Mouse (Mus musculus) 3T3-L1 (cell line): ENCODE results near the gene Dock4.
A peak's percentile ranks its signal among the peaks of the same experiment; 100 is the strongest.

Source experiments
- DNase-seq: peaks from one replicate; pipeline ENCODE4 v3.0.0-alpha.2; 2015; ENCODE audit warnings: low read depth, low spot score

Dock4 gene

DNA sequence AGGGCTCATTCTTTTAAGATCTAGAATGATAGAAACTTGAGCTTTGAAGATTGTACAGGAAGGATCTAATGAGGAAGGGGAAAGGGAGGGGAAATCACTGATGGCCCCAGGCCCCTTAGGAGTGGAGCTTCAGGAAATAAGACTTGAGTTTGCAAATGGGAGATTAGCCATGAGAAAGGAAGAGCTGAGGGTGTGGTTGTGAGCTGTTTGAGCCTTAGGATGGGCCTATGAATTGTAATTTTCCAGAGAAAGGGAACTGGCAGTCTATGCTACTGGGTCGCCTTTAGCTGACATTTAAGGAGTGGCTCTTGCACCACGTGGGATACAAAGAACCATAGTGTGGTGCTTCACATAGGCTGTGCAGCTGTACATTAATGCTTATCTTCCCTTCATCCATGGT is 208.6 kb downstream of the Dock4 start:
- DNase-seq: no peak

DNA sequence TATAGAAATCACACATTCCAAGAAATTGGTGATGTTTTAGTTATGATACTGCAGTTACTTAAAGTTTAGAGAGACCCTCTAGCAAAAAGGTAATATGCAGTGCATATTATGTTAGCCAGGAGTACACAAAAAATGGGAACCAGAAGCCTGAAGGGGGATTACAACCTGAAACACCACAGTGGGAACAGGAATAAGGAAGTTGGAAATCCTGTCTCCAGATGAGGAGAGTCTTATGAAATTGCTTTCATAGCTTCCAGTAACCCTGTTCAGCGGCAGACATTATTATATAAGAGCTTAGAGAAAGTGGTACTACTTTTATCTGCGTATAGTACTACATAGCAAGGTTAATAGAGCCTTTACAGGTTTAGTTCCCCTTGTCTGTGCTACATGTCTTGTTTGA is 210.1 kb downstream of the Dock4 start:
- no peak for DNase-seq

DNA sequence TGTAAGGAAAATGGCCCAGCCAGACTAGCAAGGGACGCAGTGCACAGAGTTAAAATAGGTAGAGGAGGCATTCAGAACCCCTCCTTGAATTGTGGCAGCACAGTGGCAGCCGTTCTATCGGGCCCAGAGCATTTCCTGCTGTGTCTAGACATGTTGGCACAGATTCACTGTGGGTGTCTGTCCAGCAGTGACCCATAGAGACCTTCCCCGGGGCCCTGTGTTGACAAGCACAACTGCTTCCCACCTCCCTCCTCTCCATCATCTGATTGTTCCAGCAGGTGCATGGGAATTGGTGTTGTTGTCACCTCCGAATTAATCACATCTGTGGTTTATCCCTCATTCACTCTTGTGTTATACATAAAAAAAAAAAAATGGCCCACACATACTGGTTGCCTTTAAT is 210.7 kb downstream of the Dock4 start:
- DNase-seq: no peak

DNA sequence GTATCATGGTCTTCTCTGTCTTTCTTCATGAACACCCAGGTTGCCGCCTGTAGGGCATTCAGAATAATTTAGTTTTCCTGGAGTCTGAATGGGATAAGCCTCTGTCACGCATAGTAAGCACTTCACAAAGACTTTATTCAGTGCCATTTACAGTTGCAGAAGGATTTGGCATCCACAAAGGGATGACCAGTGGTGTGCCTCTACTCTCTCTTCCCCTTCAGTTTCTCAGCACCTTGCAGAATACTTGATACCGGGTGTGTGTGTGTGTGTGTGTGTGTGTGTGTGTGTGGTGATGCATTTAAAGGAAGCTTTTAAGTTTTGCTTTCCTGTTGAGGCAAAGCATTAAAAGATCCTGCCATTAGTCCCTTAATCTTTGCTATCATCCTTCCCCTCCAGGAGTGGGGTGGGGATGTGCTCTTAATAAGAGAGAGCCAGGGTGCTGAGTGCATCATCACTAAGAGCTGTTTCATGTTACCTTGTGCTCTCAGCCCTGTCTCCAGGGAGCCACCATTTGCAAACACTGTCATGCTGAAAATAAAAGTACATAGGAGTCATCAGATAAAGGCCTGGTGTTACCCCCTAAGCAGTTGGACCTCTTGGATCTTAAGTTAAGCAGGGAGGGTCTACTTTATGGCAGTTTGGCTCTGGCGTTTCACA is 211.6 kb downstream of the Dock4 start:
- DNase-seq: no peak

DNA sequence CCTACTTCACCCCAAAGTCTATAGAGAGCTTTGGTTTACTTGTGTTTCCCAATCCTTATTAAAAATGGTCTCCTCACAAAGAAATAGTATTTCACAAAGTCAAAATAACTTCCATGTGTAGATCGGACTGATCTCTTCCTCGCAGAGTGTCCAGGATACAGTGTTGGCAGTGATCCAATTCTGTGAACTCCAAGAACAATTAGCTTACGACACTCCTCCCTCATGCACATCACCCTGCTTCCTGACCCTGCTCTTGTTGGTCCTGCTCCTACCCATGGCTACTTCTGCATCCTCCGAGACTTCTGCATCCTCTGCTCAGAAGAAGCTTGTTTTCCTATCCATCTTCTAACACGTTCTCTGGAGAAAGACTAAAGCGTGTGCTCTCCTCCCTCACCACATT is 213.9 kb downstream of the Dock4 start:
- no peak for DNase-seq

DNA sequence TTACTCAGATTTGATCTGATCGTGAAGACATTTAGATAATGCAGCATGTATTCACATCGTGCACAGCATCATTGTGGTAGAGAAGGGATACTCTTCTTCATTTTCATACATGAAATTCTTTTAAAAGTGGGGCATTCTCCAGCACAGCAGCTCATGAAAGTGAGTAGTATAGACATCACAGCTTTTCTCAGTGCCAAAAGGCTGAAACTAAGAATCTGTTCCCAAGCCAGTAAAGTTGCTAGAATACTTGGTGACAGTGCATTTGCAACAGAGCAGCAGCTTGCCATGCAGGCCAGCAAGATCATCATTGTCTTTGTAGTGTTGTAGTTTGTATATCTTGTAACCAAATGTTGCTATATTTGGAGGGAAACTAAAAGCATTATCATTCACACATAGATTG is 223.7 kb downstream of the Dock4 start:
- DNase-seq: no peak

DNA sequence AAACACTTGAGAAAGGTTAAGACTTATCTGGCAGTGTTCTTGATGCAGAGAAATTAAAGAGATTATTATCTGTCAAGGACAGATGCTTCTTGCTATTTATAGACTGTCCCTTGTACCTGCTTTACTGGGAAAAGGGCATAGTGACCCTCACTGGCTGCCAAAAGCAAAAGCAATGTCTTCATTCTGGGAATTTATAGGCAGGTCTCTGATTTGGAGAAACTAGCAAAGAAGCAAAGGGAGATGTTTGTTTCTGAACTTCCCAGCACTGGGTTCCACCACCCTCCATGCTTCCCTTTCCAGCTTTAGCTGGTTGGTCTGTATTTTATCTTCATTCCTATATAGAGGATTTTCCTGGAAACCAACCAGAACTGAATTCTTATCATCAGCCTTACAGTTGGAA is 225.0 kb downstream of the Dock4 start:
- no peak for DNase-seq

DNA sequence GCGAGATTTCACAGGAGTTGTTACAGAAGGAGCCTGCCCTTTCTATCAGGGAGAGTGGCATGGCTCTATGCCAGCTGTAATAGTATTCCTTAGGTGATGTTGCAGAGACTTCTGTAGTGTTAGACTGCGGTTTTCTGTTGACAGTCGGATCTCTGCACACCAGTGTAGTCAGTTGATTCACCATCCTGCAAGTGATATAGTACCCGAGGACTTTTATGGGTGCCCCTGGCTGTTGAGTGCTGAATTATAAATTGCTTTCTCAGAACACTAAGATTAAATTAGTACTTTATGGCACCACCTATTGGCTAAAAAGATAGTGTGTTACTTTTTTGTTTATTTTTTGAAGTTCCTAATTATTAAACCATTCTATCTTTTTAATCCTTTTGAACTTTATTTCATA is 234.0 kb downstream of the Dock4 start:
- peak; percentile 31 for DNase-seq

DNA sequence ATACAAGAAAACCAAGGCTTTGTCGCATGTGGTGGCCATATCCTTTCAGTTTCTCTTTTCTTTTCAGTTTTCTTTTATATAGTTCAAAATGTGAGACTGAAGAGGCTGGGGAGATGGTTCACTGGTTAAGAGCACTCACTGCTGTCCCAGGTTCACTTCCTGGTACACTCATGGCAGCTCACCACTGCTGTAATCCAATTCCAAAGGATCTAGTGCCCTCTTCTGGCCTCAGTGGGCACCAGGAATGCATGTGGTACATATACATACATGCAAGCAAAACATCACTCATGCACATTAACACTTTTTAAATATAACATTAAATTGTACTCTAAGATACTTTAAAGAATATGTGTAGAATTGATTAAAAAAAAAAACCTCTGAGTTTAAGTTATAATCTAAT is 234.8 kb downstream of the Dock4 start:
- peak; percentile 75 for DNase-seq

DNA sequence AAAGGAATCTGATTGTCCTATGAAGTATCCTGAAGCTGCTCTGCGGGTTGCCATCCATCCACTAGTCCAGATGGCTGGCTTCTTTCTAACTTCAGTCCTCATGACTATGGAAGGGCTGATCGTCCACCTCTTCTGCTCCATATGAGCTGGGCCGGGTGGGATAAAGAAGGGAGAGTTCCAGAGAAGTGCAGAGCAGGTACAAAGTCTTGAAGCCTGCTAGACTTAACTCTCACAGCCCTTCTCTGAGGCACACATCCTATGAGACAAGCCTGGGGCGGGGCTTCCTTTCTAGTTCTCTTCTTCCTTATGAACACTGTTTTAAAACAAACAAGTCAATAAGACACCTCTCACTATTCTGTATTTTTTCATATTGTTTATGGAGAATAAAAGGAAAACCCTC is 245.7 kb downstream of the Dock4 start:
- no peak for DNase-seq

DNA sequence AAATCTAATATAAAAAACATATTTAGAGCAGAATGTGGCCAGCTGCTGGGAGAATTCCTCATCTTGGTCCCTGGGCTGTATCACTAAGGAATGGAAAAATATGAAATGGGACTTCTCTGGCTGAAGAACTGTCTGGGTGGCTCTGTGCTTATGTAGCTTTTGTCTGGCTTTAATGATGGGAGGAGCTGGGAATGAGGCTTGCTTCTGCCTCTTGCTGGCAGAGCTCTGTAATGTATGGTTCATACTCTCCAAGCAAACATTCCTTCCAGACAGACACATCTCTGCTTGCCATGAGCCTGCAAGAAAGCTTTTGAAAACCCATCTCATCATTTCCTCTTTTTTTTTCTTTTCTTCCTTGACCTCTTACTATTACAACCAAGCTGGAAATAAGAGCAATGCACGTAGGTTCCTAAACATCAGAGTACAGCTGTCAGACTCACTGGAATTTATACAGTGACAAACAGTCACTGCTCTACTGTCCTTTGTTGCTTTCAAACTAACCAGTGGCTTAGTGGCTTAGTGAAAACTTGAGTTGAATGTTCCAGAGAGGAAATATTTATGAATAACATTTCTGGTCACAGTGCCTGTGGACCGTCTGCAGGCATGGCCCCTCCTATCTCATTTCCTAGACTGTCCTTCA is 248.4 kb downstream of the Dock4 start:
- peak; percentile 5 for DNase-seq

DNA sequence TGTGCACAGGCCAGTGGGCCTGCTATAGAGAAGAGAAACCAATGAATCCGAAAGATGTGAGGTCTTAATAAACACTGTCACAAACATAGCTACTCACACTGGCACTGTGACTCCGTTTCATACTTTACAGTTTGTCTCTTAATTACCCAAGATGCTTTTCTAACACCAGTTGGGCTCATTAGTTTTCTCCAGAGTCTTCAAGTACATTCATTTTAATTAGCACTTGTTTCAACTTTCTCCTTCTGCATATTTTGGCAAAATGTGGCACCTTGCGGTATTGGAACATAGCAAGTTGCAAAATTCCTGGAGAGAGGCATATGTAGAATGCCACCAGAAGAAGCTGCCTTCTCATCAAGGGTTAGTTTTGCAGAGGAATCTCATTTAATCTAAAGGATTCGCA is 252.6 kb downstream of the Dock4 start:
- no peak for DNase-seq

DNA sequence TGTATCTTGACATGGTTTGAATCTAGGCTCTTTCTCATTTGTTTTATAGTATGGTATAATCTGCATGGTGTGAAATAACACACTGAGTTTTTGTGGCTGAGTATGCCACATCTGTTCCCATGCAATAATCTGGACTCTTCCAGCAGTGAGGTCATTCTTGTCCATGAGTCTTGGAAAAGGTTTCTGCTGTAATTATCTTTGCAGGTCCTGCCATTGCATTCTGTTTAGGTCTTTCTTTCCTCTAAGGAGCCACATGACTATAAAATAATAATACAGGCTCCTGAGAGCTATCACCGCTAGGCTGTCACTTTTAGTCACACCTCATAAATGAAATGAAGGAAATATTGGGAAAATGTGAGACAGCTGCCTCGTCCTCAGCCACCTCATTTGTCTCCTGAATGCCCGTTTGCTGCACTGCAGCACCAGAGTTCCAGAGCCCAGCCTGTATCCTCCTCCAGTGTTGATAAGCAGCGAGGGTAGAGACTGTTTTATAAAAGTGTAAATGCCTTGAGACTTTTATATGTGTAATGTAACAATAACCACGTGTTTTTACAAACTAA is 256.6 kb downstream of the Dock4 start:
- no peak for DNase-seq

DNA sequence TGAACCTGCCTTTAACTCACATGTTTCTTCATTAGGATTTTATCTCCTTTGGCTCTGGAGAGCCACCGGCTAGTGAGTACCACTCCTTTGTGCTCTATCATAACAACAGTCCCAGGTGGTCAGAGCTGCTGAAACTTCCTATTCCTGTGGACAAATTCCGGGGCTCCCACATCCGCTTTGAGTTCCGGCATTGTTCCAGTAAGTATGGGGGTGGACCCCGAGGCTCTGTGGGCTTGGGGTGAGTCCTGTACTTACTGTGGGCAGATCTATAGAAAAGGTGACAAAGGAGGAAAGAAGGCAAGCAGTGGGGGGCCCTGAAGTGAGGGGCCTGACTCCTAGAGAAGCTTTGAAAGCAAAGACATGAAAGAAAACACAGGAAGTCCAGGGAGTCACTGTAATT is 258.5 kb downstream of the Dock4 start:
- no peak for DNase-seq

DNA sequence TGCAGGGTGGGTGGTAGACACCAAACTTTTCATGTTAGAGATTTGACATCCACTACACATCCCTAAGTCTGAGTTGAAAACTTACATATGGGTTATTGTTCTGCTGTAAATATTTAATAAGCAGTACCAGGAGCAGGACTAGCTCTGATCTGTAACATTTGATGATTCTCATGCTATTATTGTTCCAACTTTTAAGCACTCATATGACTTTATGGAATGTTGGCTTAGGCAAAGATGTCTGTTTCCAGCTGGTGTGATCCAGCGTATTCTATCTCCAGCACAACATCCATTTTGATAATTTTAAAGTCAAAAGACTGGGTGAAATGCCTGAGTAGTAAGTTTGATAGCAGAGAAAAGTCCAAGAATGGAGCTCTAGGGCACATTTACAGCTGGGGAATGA is 261.4 kb downstream of the Dock4 start:
- no peak for DNase-seq

DNA sequence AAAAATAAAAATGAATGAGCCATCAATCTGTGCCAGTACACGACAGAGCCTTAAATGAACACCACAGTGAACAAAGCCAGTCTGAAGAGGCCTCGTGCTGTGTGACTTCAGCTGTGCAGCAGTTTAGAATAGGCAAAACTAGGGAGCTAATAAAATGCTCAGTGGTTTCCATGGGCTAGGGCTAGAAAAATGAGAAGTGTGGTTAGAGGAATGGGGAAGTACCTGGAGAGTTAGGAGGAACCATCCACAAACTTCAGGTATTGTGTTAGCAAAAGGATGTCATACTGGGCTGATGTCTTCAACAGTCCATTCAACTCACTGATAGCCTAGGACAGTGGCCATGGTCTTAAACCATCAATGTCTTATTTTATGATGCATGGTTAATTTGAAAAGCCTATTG is 263.3 kb downstream of the Dock4 start:
- no peak for DNase-seq

DNA sequence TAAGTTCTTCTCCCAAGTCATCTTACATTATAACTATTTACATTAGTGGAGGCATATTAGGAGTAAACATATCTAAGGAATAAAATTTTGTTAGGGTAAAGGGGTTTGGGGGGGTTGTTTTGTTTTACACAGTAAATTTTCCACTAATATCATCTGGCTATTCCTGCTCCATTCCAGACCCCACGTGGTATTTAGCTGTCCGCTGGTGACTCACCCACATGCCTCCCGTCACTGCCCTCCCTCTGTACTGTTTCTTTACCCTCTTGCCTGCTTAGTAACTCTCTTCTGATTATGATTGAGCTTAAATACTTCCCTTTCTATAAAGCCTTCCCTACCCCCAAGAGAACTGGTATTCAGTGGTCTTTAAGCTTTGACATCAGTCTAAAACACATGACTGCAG is 266.5 kb downstream of the Dock4 start:
- DNase-seq: peak; percentile 84

DNA sequence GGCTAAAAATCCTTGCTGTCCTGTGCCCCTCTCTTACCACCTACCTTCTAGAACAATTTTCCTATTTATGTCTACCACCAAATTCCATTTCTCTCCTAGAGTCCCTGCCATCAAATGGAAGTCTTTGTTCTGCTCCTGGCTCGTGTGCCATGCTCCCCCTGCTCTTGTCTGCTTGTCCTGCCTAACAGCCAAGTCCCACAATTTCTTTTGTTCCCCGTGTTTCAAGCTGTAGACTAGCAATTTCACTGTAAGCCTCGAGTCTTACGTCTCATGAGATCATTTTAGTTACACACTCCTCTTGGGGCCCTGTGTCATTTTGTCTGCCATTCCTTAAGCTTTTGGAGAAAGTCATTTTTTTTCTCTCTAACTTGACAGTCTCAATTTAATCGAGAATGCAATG is 268.5 kb downstream of the Dock4 start:
- no peak for DNase-seq

DNA sequence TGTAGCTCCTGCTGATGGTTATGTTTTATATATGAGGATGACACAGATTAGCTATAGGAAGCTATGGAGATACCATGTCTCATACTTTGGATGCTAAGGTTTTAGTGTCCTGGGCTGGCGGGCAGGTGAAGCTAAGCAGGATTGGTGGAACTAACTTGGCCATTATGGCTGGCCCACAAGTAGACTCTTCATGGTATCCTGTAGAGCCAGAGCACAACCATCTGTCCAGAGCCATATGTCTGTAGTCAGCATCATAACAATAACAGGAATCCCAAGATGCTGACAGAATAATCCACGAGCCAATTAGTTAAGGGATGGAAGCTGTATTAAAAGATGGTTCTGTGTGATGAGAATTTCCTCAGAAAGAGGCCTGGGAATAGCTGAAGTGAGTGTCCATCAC is 269.4 kb downstream of the Dock4 start:
- no peak for DNase-seq

DNA sequence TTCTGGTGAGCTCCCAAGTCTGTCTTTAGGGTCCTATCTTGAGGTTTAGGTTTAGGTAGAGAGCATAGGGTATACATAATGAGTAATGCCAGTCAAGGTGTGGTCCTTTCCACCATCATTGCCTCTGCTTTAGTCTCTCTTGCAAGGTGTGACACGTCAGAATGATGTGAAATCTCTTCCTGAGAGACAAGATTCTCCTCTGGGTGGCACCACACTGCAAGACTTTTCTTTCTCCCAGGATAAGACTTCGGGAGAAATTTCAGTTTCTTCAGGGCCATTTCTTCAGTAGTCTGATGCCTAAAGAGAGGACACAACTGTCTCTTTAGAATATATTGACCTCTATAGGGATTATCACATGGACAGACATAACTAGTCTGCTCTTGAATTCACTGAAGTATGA is 282.6 kb downstream of the Dock4 start:
- no peak for DNase-seq

DNA sequence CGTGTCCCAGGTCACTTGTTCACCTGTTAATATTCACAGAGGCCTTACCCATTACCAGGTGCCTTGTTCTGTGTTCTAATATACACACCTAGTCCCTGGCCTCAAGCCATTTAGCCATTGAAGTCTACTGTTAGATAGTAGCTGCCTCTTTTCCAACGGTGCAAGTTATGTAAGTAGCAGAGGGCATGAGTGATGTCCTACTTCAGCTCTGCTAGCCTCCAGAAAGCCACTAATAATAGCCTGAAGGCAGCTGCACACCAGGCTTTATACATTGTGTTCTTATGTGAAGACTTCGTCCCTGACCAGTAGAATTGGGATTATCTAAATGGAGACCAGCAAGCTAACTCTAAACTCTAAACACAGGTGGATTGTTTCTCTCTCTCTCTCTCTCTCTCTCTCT is 285.0 kb downstream of the Dock4 start:
- no peak for DNase-seq

DNA sequence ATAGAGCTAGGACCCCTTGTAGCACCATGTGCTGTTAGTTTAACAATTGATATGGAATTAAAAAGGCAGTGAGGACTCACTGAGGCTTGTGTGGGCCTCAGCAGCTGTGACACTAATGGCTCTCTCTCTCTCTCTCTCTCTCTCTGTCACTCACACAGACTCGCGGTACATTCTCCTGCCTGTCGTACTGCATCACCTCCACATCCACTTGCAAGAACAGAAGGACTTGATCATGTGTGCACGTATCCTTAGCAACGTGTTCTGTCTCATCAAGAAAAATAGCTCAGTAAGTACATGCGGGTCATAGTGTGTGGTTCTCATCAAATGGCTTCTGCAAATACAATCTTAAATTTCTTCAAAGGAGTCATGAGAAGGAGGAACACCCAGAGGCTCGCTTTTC is 299.7 kb downstream of the Dock4 start:
- DNase-seq: no peak

DNA sequence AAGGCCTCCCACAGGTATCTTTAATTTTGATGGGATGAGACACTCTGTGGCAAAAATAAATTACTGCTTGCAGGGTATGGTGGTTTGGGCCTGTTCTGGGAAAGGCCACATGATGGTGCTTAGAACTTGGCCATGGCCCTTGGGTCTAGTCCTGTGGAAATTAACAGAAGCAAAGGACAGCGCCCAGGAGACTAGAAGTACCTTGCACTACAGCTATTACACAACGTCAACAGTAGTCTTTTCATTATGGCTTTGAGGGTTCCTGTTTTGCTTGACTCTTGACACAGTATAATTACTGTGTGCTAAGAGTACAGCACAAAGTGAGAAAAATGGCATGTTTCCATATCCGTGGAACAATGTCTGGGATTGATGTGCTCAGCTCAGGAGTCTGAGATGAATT is 300.3 kb downstream of the Dock4 start:
- DNase-seq: no peak

DNA sequence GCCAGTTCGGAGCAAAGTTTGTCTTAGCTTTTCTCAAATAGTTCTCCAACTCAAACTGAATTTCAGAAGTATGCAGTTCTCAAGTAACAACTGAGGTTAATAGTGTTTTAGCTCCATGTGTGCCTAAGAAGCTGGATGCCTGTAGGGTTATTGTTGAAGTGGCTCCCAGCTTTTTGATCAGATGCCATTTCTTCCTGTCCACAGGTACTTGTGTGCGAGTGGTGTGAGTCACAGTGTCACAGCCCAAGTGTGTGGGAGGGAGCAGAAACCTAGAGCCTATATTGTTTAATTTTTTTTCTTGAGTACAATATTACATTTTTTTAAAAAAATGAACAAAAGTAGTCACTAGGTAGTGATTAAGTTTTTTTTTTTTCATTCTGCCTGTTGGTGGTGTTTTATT is 313.5 kb downstream of the Dock4 start:
- no peak for DNase-seq
